ENCODE assay signal across 23 mouse cellular contexts in the genomic region with DNA sequence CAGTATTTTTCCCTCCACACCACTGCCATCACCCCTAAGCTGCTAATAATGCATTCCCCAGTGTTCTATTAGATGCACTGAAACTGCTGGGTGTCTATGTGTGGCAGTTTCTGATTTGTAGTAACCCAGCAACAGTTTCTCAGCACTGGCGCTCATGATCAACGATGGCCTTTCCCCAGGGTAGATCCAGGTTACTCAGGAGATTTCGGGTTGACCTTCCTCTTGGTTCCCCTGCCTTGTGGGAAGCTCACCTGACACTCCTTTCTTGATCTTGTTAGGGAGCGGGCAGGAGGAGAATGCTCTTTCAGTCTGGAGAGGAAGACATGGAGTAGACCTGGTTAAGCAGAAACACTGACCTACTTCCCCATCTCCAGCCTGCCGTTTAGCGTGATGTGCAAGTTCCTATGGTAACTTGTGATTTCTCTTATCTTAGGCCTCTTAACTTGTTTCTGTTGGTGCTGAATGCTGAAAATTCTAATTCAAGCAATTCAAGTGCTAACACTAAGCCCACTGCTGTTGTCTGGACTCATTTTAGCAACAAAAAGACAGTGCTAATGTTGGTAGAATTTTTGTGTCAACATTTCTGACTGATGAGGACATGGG. TPM values are rescaled to one million over a fixed set of nuclear protein-coding genes. Genes with fewer than 3 reads are reported as not detected.
DNase-seq lines count a peak whose midpoint lies in the region; ATAC-seq and TF ChIP-seq lines count a peak whose summit lies in the region.
"Had no signal": no experiment of that assay in that cellular context is flagged by ENCODE, and none has a peak within 500 bp of the region (broad histone marks: within the 10 kb centered on the region; RNA-seq: fewer than 3 reads in every experiment).

No protein-coding gene starts in this region.

- 0 out of 2 replicates have a peak overlapping the region, but pooled peaks have one; percentile 48 for H3K27ac ChIP-seq in hindbrain, postnatal 0 days
- no peak overlapping the region for H3K27ac ChIP-seq in hindbrain, embryonic 16.5 days (ENCODE audit: low read depth, low read length)
- no peak overlapping the region for H3K27ac ChIP-seq in midbrain, embryonic 11.5 days (ENCODE audit: low read depth, low read length)
- H3K27ac ChIP-seq in midbrain, embryonic 15.5 days = no peak overlapping the region
- H3K27ac ChIP-seq: embryonic facial prominence, embryonic 12.5 days; embryonic facial prominence, embryonic 15.5 days; heart, adult 2 months; heart, embryonic 10.5 days; hindbrain, embryonic 12.5 days; hindbrain, embryonic 15.5 days had no signal

- no peak overlapping the region for H3K4me3 ChIP-seq in hindbrain, postnatal 0 days (ENCODE audit: low read length)
- H3K4me3 ChIP-seq in hindbrain, embryonic 16.5 days (ENCODE audit: low read length) = no peak overlapping the region
- H3K4me3 ChIP-seq in midbrain, embryonic 11.5 days (ENCODE audit: low read depth, low read length) = no peak overlapping the region
- H3K4me3 ChIP-seq in midbrain, embryonic 15.5 days = no peak overlapping the region
- H3K4me3 ChIP-seq: embryonic facial prominence, embryonic 12.5 days; embryonic facial prominence, embryonic 15.5 days; heart, adult 2 months; heart, embryonic 10.5 days; hindbrain, embryonic 12.5 days; hindbrain, embryonic 15.5 days had no signal

- no peak overlapping the region for H3K4me2 ChIP-seq in hindbrain, postnatal 0 days (ENCODE audit: low read depth, low read length)
- no peak overlapping the region for H3K4me2 ChIP-seq in hindbrain, embryonic 16.5 days (ENCODE audit: low read length)
- H3K4me2 ChIP-seq in midbrain, embryonic 11.5 days = no peak overlapping the region
- no peak overlapping the region for H3K4me2 ChIP-seq in midbrain, embryonic 15.5 days
- H3K4me2 ChIP-seq: embryonic facial prominence, embryonic 12.5 days; embryonic facial prominence, embryonic 15.5 days; hindbrain, embryonic 12.5 days; hindbrain, embryonic 15.5 days had no signal

- no peaks in the 10 kb centered on the region for H3K9me3 ChIP-seq in hindbrain, postnatal 0 days (ENCODE audit: low read length)
- no peaks in the 10 kb centered on the region for H3K9me3 ChIP-seq in hindbrain, embryonic 16.5 days (ENCODE audit: control insufficient read depth, low read length)
- H3K9me3 ChIP-seq in midbrain, embryonic 11.5 days (ENCODE audit: control insufficient read depth, low read length) = no peaks in the 10 kb centered on the region
- no peaks in the 10 kb centered on the region for H3K9me3 ChIP-seq in midbrain, embryonic 15.5 days
- H3K9me3 ChIP-seq: embryonic facial prominence, embryonic 12.5 days; embryonic facial prominence, embryonic 15.5 days; heart, embryonic 10.5 days; hindbrain, embryonic 12.5 days; hindbrain, embryonic 15.5 days had no signal

- no peak overlapping the region for H3K9ac ChIP-seq in hindbrain, postnatal 0 days (replicated peaks; ENCODE audit: low read length)
- H3K9ac ChIP-seq in hindbrain, embryonic 16.5 days (ENCODE audit: low read depth, low read length) = no peak overlapping the region
- H3K9ac ChIP-seq in midbrain, embryonic 11.5 days (ENCODE audit: low read length) = no peak overlapping the region
- H3K9ac ChIP-seq in midbrain, embryonic 15.5 days = no peak overlapping the region
- H3K9ac ChIP-seq: embryonic facial prominence, embryonic 12.5 days; embryonic facial prominence, embryonic 15.5 days; forebrain, postnatal 0 days; hindbrain, embryonic 12.5 days; hindbrain, embryonic 15.5 days had no signal

- no peak for TF ChIP-seq CTCF in hindbrain, postnatal 0 days (IDR thresholded peaks at IDR 0.05; ENCODE audit: low read depth)

- no peak for DNase-seq in frontal cortex, postnatal 10 days (ENCODE audit: low spot score in 2 of 2)
- no peak for DNase-seq in hindbrain, postnatal 0 days (ENCODE audit: low spot score)
- DNase-seq in midbrain, embryonic 11.5 days (ENCODE audit: low spot score, missing footprints) = peak; percentile 54
- DNase-seq in kidney, postnatal 4 days = no peak
- DNase-seq: adrenal gland, postnatal 10 days; adrenal gland, postnatal 36 days; cerebellum, adult 11 months; cerebellum, adult 2 months; cerebellum, adult 9-11 months; cerebellum, postnatal 25 days; forebrain, postnatal 0 days; gastrocnemius, postnatal 25 days; heart, adult 2 months had no signal

- peaks cover 20% of the 10 kb centered on the region for H3K36me3 ChIP-seq in hindbrain, postnatal 0 days (ENCODE audit: insufficient read depth, low read length)
- H3K36me3 ChIP-seq in hindbrain, embryonic 16.5 days (ENCODE audit: control insufficient read depth, insufficient read depth, low read length) = peaks cover 17% of the 10 kb centered on the region
- peaks cover 6% of the 10 kb centered on the region for H3K36me3 ChIP-seq in midbrain, embryonic 11.5 days (ENCODE audit: control insufficient read depth, insufficient read depth, low read length)
- H3K36me3 ChIP-seq in midbrain, embryonic 15.5 days (replicated peaks) = peaks cover 17% of the 10 kb centered on the region; the same call in 1 of the 2 replicates

- no peaks in the 10 kb centered on the region for H3K4me1 ChIP-seq in hindbrain, postnatal 0 days (ENCODE audit: insufficient read depth, low read length)
- no peaks in the 10 kb centered on the region for H3K4me1 ChIP-seq in hindbrain, embryonic 16.5 days (ENCODE audit: control insufficient read depth, insufficient read depth, low read depth, low read length)
- H3K4me1 ChIP-seq in midbrain, embryonic 11.5 days (ENCODE audit: control insufficient read depth, insufficient read depth, low read length) = no peaks in the 10 kb centered on the region
- H3K4me1 ChIP-seq in midbrain, embryonic 15.5 days = no peaks in the 10 kb centered on the region
- H3K4me1 ChIP-seq: embryonic facial prominence, embryonic 12.5 days; embryonic facial prominence, embryonic 15.5 days; hindbrain, embryonic 12.5 days; hindbrain, embryonic 15.5 days had no signal

- no peaks in the 10 kb centered on the region for H3K27me3 ChIP-seq in hindbrain, postnatal 0 days (ENCODE audit: insufficient read depth, low read length)
- no peaks in the 10 kb centered on the region for H3K27me3 ChIP-seq in hindbrain, embryonic 16.5 days (replicated peaks; ENCODE audit: control insufficient read depth, insufficient read depth, low read length)
- no peaks in the 10 kb centered on the region for H3K27me3 ChIP-seq in midbrain, embryonic 11.5 days (ENCODE audit: control insufficient read depth, insufficient read depth, low read length)
- H3K27me3 ChIP-seq in midbrain, embryonic 15.5 days (replicated peaks) = no peaks in the 10 kb centered on the region
- H3K27me3 ChIP-seq: embryonic facial prominence, embryonic 12.5 days; embryonic facial prominence, embryonic 15.5 days; hindbrain, embryonic 12.5 days; hindbrain, embryonic 15.5 days; Patski had no signal

- ATAC-seq in frontal cortex, adult (ENCODE audit: low TSS enrichment) = peak; percentile 78
- no peak for ATAC-seq in hindbrain, postnatal 0 days
- ATAC-seq in hindbrain, embryonic 16.5 days = no peak
- no peak for ATAC-seq in midbrain, embryonic 11.5 days (ENCODE audit: low FRiP score)
- ATAC-seq in midbrain, embryonic 15.5 days (replicated peaks) = no peak
- ATAC-seq: forebrain, postnatal 0 days; inflammation-experienced regulatory T-cells, adult 6 months; Patski had no signal

- WGBS in hindbrain, postnatal 0 days = 92% methylated on average over 6 of the region's 6 CpGs
- 90% methylated on average over 6 of the region's 6 CpGs for WGBS in hindbrain, embryonic 16.5 days
- 95% methylated on average over 6 of the region's 6 CpGs for whole genome bisulfite sequencing in midbrain, embryonic 11.5 days
- 98% methylated on average over 6 of the region's 6 CpGs for WGBS in midbrain, embryonic 15.5 days

RNA-seq across cellular contexts. Expression of gene Mnt, which starts 22.4 kb away (rescaled TPM):
- total RNA-seq in hindbrain, postnatal 0 days (2014; rRNA removed) = 18.5 and 22.8 TPM in 2 replicates
- 7.0 and 8.4 TPM in 2 replicates for polyA plus RNA-seq in hindbrain, postnatal 0 days (2015; fragmentation: Nextera tagmentation; extraction: Ambion mirVana)
- polyA plus RNA-seq in hindbrain, embryonic 16.5 days (2015; fragmentation: Nextera tagmentation; extraction: Ambion mirVana) = 7.3 and 8.4 TPM in 2 replicates
- polyA plus RNA-seq in midbrain, embryonic 11.5 days (2014; fragmentation: Nextera tagmentation; extraction: Ambion mirVana) = 3.7 and 4.5 TPM in 2 replicates
- 9.9 and 10.2 TPM in 2 replicates for polyA plus RNA-seq in midbrain, embryonic 15.5 days (2015; fragmentation: Nextera tagmentation; extraction: Ambion mirVana)

RNA-seq across cellular contexts. Expression of gene Mettl16, which starts 37.7 kb away (rescaled TPM):
- total RNA-seq in hindbrain, postnatal 0 days (2014; rRNA removed) = 8.3 and 10.6 TPM in 2 replicates
- polyA plus RNA-seq in hindbrain, postnatal 0 days (2015; fragmentation: Nextera tagmentation; extraction: Ambion mirVana) = 26.6 and 27.1 TPM in 2 replicates
- 52.2 and 55.3 TPM in 2 replicates for polyA plus RNA-seq in hindbrain, embryonic 16.5 days (2015; fragmentation: Nextera tagmentation; extraction: Ambion mirVana)
- polyA plus RNA-seq in midbrain, embryonic 11.5 days (2014; fragmentation: Nextera tagmentation; extraction: Ambion mirVana) = 48.5 and 51.8 TPM in 2 replicates
- 55.2 TPM in 2 replicates for polyA plus RNA-seq in midbrain, embryonic 15.5 days (2015; fragmentation: Nextera tagmentation; extraction: Ambion mirVana)
